Mouse (Mus musculus) liver, adult 2 months (tissue): ENCODE measurements at regions not wholly inside any gene's neighbourhood (a gene's known extent, or its start where the extent isn't known, plus 50 kb on each side); places are given as distances from the start of the nearest gene placed in this dataset.

Experiments
- CTCF ChIP-seq: fragments of 200-500 bp; IDR thresholded peaks from 2 replicates; pipeline ENCODE4 v1.5.1; 2011; ENCODE audit warnings: low read depth, low read length, control low read depth
- POLR2A ChIP-seq: fragments of 200-500 bp; IDR thresholded peaks from 2 replicates; pipeline ENCODE4 v1.6.1; 2011; ENCODE audit warnings: low read length, control low read depth; ENCODE audit not compliant: insufficient read depth; ENCODE audit errors: extremely low read depth

DNA sequence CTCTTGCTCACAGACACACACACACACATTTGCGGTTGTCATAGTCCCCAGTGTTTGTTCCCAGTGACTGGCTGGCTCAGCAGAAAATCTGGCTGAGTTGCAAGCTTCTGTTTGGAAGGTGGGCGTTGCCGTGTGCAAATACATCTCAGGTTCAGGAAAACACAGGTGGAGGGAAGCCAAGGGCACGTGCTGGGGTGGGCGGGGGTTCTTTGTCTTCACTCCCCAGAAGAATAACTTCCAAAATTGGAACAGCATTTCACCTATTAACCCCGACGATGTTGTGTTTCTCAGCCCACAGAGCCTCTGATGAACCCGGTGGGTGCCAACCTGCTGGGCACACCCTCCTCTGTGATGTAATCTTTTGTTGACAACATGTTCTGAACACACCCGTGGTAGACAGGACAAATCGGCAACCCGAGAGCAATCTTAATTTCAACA is 82.3 kb upstream of the Ubl3 start:
- no peak for TF ChIP-seq POLR2A
- TF ChIP-seq CTCF = no peak
